18 mouse cellular contexts compared by ENCODE assay signal in genomic region chr6:36800309-36800946, GRCm38 (mm10). TPM values are rescaled to one million over a fixed set of nuclear protein-coding genes. Genes with fewer than 3 reads are reported as not detected.
DNase-seq lines count a peak whose midpoint lies in the region; ATAC-seq and TF ChIP-seq lines count a peak whose summit lies in the region.
"Had no signal": no experiment of that assay in that cellular context is flagged by ENCODE, and none has a peak within 500 bp of the region (broad histone marks: within the 10 kb centered on the region; RNA-seq: fewer than 3 reads in every experiment).

No protein-coding gene starts in this region.

- TF ChIP-seq CTCF in midbrain, postnatal 0 days (IDR thresholded peaks at IDR 0.05): no peak

- peak; percentile 62; the same call in 1 of the 2 replicates for ATAC-seq in hindbrain, embryonic 14.5 days (ENCODE audit: low FRiP score)
- no peak for ATAC-seq in hindbrain, embryonic 11.5 days (ENCODE audit: low FRiP score)
- no peak for ATAC-seq in midbrain, postnatal 0 days (ENCODE audit: low FRiP score)
- ATAC-seq in midbrain, embryonic 11.5 days (ENCODE audit: low FRiP score): no peak
- ATAC-seq: forebrain, embryonic 15.5 days; lung, postnatal 0 days had no signal

- H3K4me2 ChIP-seq in hindbrain, embryonic 14.5 days (replicated peaks): peak overlapping the region; percentile 16
- no peak overlapping the region for H3K4me2 ChIP-seq in hindbrain, embryonic 11.5 days (replicated peaks; ENCODE audit: low read depth, low read length)
- H3K4me2 ChIP-seq in midbrain, postnatal 0 days (ENCODE audit: low read depth, low read length, poor library complexity, severe bottlenecking): no peak overlapping the region
- H3K4me2 ChIP-seq in midbrain, embryonic 11.5 days: no peak overlapping the region
- H3K4me2 ChIP-seq: forebrain, embryonic 15.5 days had no signal

- H3K27me3 ChIP-seq in hindbrain, embryonic 14.5 days (ENCODE audit: control insufficient read depth, insufficient read depth, low read length): no peaks in the 10 kb centered on the region
- no peaks in the 10 kb centered on the region for H3K27me3 ChIP-seq in hindbrain, embryonic 11.5 days (ENCODE audit: control insufficient read depth, insufficient read depth, low read length)
- H3K27me3 ChIP-seq in midbrain, postnatal 0 days (ENCODE audit: insufficient read depth, low read length): no peaks in the 10 kb centered on the region
- no peaks in the 10 kb centered on the region for H3K27me3 ChIP-seq in midbrain, embryonic 11.5 days (ENCODE audit: control insufficient read depth, insufficient read depth, low read length)
- H3K27me3 ChIP-seq: forebrain, embryonic 15.5 days had no signal

- peak; percentile 50 to 75 for DNase-seq in adrenal gland, adult (ENCODE audit: inconsistent age in 2 of 2, low spot score in 1 of 2)
- no peak for DNase-seq in adrenal gland, postnatal 4 days (ENCODE audit: low spot score in 2 of 2)
- DNase-seq in hindbrain, embryonic 14.5 days (ENCODE audit: low spot score): no peak
- DNase-seq in hindbrain, embryonic 11.5 days (ENCODE audit: low spot score): no peak
- peak; percentile 57 for DNase-seq in midbrain, postnatal 0 days (ENCODE audit: low spot score)
- DNase-seq in midbrain, embryonic 11.5 days (ENCODE audit: low spot score, missing footprints): no peak
- no peak for DNase-seq in cerebellum, adult 11 months
- DNase-seq in ovary, adult 18-20 months (ENCODE audit: low spot score): no peak
- DNase-seq: cerebellum, postnatal 36 days; gastrocnemius, postnatal 36 days; kidney, adult 11 months; liver; midbrain, embryonic 14.5 days; right cerebral cortex, postnatal 14 days; spleen, adult 18-20 months; thymus, postnatal 36 days had no signal

- H3K9me3 ChIP-seq in hindbrain, embryonic 14.5 days (ENCODE audit: control insufficient read depth, low read length): no peaks in the 10 kb centered on the region
- H3K9me3 ChIP-seq in hindbrain, embryonic 11.5 days (ENCODE audit: control insufficient read depth, low read length): no peaks in the 10 kb centered on the region
- H3K9me3 ChIP-seq in midbrain, postnatal 0 days (ENCODE audit: low read length): no peaks in the 10 kb centered on the region
- H3K9me3 ChIP-seq in midbrain, embryonic 11.5 days (ENCODE audit: control insufficient read depth, low read length): no peaks in the 10 kb centered on the region
- H3K9me3 ChIP-seq: forebrain, embryonic 15.5 days had no signal

- 0 out of 2 replicates have a peak, but pooled peaks cover 9% of the 10 kb centered on the region for H3K36me3 ChIP-seq in hindbrain, embryonic 14.5 days (replicated peaks; ENCODE audit: control insufficient read depth, insufficient read depth)
- no peaks in the 10 kb centered on the region for H3K36me3 ChIP-seq in hindbrain, embryonic 11.5 days (ENCODE audit: control insufficient read depth, insufficient read depth, low read length)
- H3K36me3 ChIP-seq in midbrain, postnatal 0 days (ENCODE audit: insufficient read depth, low read length): no peaks in the 10 kb centered on the region
- H3K36me3 ChIP-seq in midbrain, embryonic 11.5 days (ENCODE audit: control insufficient read depth, insufficient read depth, low read length): no peaks in the 10 kb centered on the region

- H3K4me1 ChIP-seq in hindbrain, embryonic 14.5 days (replicated peaks; ENCODE audit: control insufficient read depth, insufficient read depth, low read length): peaks cover 16% of the 10 kb centered on the region
- H3K4me1 ChIP-seq in hindbrain, embryonic 11.5 days (replicated peaks; ENCODE audit: control insufficient read depth, insufficient read depth, low read length): no peaks in the 10 kb centered on the region
- H3K4me1 ChIP-seq in midbrain, postnatal 0 days (ENCODE audit: insufficient read depth, low read length): 0 out of 2 replicates have a peak, but pooled peaks cover 3% of the 10 kb centered on the region
- H3K4me1 ChIP-seq in midbrain, embryonic 11.5 days (ENCODE audit: control insufficient read depth, insufficient read depth, low read length): peaks cover 4% of the 10 kb centered on the region; the same call in 1 of the 2 replicates

- 62% methylated on average over 5 of the region's 5 CpGs for WGBS in hindbrain, embryonic 14.5 days
- 80% methylated on average over 5 of the region's 5 CpGs for WGBS in hindbrain, embryonic 11.5 days
- 51% methylated on average over 5 of the region's 5 CpGs for WGBS in midbrain, postnatal 0 days
- 72% methylated on average over 5 of the region's 5 CpGs for WGBS in midbrain, embryonic 11.5 days

- H3K9ac ChIP-seq in hindbrain, embryonic 14.5 days: no peak overlapping the region
- H3K9ac ChIP-seq in hindbrain, embryonic 11.5 days (ENCODE audit: low read depth, low read length): no peak overlapping the region
- no peak overlapping the region for H3K9ac ChIP-seq in midbrain, postnatal 0 days (replicated peaks; ENCODE audit: low read length, poor library complexity, severe bottlenecking)
- no peak overlapping the region for H3K9ac ChIP-seq in midbrain, embryonic 11.5 days (ENCODE audit: low read length)
- H3K9ac ChIP-seq: forebrain, embryonic 15.5 days had no signal

- H3K4me3 ChIP-seq in hindbrain, embryonic 14.5 days (replicated peaks; ENCODE audit: low read length): no peak overlapping the region
- no peak overlapping the region for H3K4me3 ChIP-seq in hindbrain, embryonic 11.5 days (ENCODE audit: low read depth, low read length)
- no peak overlapping the region for H3K4me3 ChIP-seq in midbrain, postnatal 0 days (ENCODE audit: low read depth, low read length)
- H3K4me3 ChIP-seq in midbrain, embryonic 11.5 days (ENCODE audit: low read depth, low read length): no peak overlapping the region
- H3K4me3 ChIP-seq: forebrain, embryonic 15.5 days had no signal

- H3K27ac ChIP-seq in hindbrain, embryonic 14.5 days: peak overlapping the region; percentile 47; the same call in 1 of the 2 replicates
- H3K27ac ChIP-seq in hindbrain, embryonic 11.5 days (ENCODE audit: low read depth, low read length): no peak overlapping the region
- peak overlapping the region; percentile 44 for H3K27ac ChIP-seq in midbrain, postnatal 0 days (ENCODE audit: low read depth, low read length)
- no peak overlapping the region for H3K27ac ChIP-seq in midbrain, embryonic 11.5 days (ENCODE audit: low read depth, low read length)
- H3K27ac ChIP-seq: forebrain, embryonic 15.5 days had no signal

RNA-seq across cellular contexts. Expression of gene Ptn, which starts 9.6 kb away (rescaled TPM):
- 100 to 1,000 TPM in 1 of 2 experiments, 10 to 100 TPM in 1; 99.9 to 148 TPM for total RNA-seq in adrenal gland, postnatal 4 days (2021)
- 732 and 771 TPM in 2 replicates for polyA plus RNA-seq in hindbrain, embryonic 14.5 days (2014; fragmentation: Nextera tagmentation; extraction: Ambion mirVana)
- polyA plus RNA-seq in hindbrain, embryonic 11.5 days (2014; fragmentation: Nextera tagmentation; extraction: Ambion mirVana): 385 and 413 TPM in 2 replicates
- 486 and 584 TPM in 2 replicates for total RNA-seq in midbrain, postnatal 0 days (2014; rRNA removed)
- polyA plus RNA-seq in midbrain, postnatal 0 days (2015; fragmentation: Nextera tagmentation; extraction: Ambion mirVana): 1,122 and 1,124 TPM in 2 replicates
- polyA plus RNA-seq in midbrain, embryonic 11.5 days (2014; fragmentation: Nextera tagmentation; extraction: Ambion mirVana): 243 and 244 TPM in 2 replicates

Comparison
In these comparisons a context has a peak if more than half of its experiments do, and no peak if none do; other contexts are left out.
1. DNase-seq: peak in adrenal gland, adult (2 of 2) and midbrain, postnatal 0 days (single experiment); none in adrenal gland, postnatal 4 days (0 of 2), hindbrain, embryonic 14.5 days (single experiment), hindbrain, embryonic 11.5 days (single experiment), midbrain, embryonic 11.5 days (single experiment), cerebellum, adult 11 months (single experiment) and ovary, adult 18-20 months (single experiment).
2. H3K27ac ChIP-seq: peak in hindbrain, embryonic 14.5 days (single experiment) and midbrain, postnatal 0 days (single experiment); none in hindbrain, embryonic 11.5 days (single experiment) and midbrain, embryonic 11.5 days (single experiment).